Mouse (Mus musculus) neural tube, embryonic 14.5 days (tissue): Measurements from ENCODE around the gene Gm11214. TPM values are rescaled to one million over a fixed set of nuclear protein-coding genes. Genes with fewer than 3 reads are reported as not detected.

Experiments used
- ATAC-seq: fragments of 200-750 bp; cut with Nextera tagmentation; 2 replicates; pipeline ENCODE4 v1.8.0; 2017; ENCODE audit warnings: low read depth, mild to moderate bottlenecking, moderate TSS enrichment, moderate library complexity
- H3K27ac ChIP-seq: fragments of 300-500 bp; sonication (generic); 2 replicates; pipeline ENCODE4 v1.5.1; 2014; ENCODE audit warnings: low read depth, mild to moderate bottlenecking, control low read depth, low read length, moderate library complexity, mixed read lengths
- H3K27me3 ChIP-seq: fragments of 300-500 bp; sonication (generic); 2 replicates; pipeline ENCODE4 v1.6.1; 2014; ENCODE audit warnings: low read length; ENCODE audit not compliant: control insufficient read depth, insufficient read depth
- H3K36me3 ChIP-seq: fragments of 300-500 bp; sonication (generic); 2 replicates; pipeline ENCODE4 v1.6.1; 2014; ENCODE audit warnings: low read length, mixed read lengths; ENCODE audit not compliant: control insufficient read depth, insufficient read depth
- H3K4me1 ChIP-seq: fragments of 300-500 bp; sonication (generic); 2 replicates; pipeline ENCODE4 v1.6.1; 2014; ENCODE audit warnings: low read length; ENCODE audit not compliant: control insufficient read depth, insufficient read depth
- H3K4me2 ChIP-seq: fragments of 300-500 bp; sonication (generic); 2 replicates; pipeline ENCODE4 v1.6.1; 2014; ENCODE audit warnings: mild to moderate bottlenecking, low read depth, low read length, control low read depth
- H3K4me3 ChIP-seq: fragments of 300-500 bp; sonication (generic); 2 replicates; pipeline ENCODE4 v1.5.1; 2014; ENCODE audit warnings: low read depth, low read length, control low read depth, mixed read lengths
- H3K9ac ChIP-seq: fragments of 300-500 bp; sonication (generic); replicated peaks from 2 replicates; pipeline ENCODE4 v1.6.1; 2014; ENCODE audit warnings: low read depth, mild to moderate bottlenecking, control low read depth, low read length, mixed read lengths
- H3K9me3 ChIP-seq: fragments of 300-500 bp; sonication (generic); 2 replicates; pipeline ENCODE4 v1.6.1; 2016; ENCODE audit warnings: low read length; ENCODE audit not compliant: control insufficient read depth
- WGBS: fragments of 180-500 bp; shearing (Covaris S2); extraction: QIAGEN DNeasy Blood & Tissue Kit; methylation state at CpG from one replicate; pipeline ENCODE4 v1.1.7; 2014; 5-methylcytosine and 5-hydroxymethylcytosine counted together
- polyA plus RNA-seq: library from polyadenylated mRNA; unstranded; fragments of >200 nt; fragmentation: Nextera tagmentation; extraction: Ambion mirVana; gene quantifications from 2 replicates; pipeline ENCODE4 v1.2.1, GENCODE M21; 2014

Gm11214 gene
- polyA plus RNA-seq, 1 experiment from 2014 or later: not detected

DNA sequence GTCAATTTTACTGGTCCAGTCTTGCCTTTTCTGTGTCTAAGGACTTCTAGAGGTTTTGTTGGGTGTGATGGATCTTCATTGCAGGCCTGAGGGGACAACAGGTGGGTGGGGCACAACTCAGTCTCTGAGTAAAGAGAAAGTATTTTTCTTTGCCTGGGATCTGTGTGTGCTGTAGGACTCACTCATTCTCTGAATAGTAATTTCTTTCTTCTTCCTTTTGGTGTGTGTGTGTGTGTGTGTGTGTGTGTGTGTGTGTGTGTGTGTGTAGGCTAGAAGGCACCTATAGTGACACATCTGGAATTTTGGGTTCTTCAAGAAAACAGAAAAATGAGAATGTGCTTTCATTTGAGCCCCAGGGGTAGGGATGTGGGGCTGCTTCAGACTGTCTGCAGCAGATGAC lies 29.2 kb upstream of the Gm11214 start:
- no peak overlapping the region for H3K27ac ChIP-seq
- ATAC-seq: no peak
- H3K4me1 ChIP-seq: no peaks in the 10 kb centered on the region
- H3K4me2 ChIP-seq: no peak overlapping the region
- H3K9me3 ChIP-seq: no peaks in the 10 kb centered on the region
- H3K36me3 ChIP-seq: no peaks in the 10 kb centered on the region
- no peaks in the 10 kb centered on the region for H3K27me3 ChIP-seq
- no peak overlapping the region for H3K4me3 ChIP-seq
- no peak overlapping the region for H3K9ac ChIP-seq

DNA sequence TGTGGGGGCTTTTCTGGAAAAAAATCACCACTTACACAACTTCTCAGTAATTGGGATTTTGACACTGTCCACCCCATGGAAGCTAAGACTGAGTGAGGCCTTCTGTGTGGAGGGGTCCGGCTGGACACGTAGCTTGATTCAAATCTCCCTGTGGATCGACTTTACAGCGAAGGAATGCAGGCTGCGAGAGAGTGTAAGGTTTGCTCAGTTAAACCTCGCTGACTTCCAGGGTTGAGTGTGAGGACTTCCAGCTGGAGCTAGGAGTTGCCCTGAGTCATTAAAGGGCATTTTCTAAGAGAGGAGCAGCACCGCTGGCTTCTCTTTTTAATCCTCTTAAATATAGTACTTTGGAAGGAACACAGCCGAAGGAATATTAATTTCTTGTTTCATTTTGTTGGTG lies 24.2 kb upstream of the Gm11214 start:
- Histone ChIP-seq H3K9ac (no peak overlapping the region), H3K9me3 (no peaks in the 10 kb centered on the region), H3K4me1 (no peaks in the 10 kb centered on the region), H3K27me3 (no peaks in the 10 kb centered on the region), H3K27ac (no peak overlapping the region), H3K4me2 (no peak overlapping the region), H3K4me3 (no peak overlapping the region), H3K36me3 (no peaks in the 10 kb centered on the region)
- WGBS: 87% methylated on average over 8 of the region's 8 CpGs
- ATAC-seq: no peak

DNA sequence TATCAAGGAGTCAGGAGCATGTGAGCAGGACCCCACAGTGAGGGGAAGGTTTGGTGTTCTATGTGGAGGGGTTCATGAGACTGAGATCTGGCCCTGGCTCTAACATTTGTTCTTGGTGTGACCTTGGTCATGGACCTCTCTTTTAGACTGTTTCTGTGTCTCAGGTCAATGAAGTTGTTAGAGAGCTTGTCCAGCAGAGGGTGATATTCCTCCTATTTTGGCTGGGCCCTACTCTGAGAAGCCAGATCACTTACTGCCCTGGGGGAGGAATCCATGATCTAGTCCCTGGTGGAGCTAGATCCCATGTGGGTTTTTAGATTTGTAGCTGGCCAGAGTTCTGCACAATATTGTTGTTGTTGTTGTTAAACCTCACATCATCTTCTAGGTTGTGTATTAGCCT lies 23.0 kb upstream of the Gm11214 start:
- no peak overlapping the region for H3K27ac ChIP-seq
- H3K4me1 ChIP-seq: no peaks in the 10 kb centered on the region
- no peaks in the 10 kb centered on the region for H3K36me3 ChIP-seq
- no peaks in the 10 kb centered on the region for H3K27me3 ChIP-seq
- no peak overlapping the region for H3K4me2 ChIP-seq
- H3K4me3 ChIP-seq: no peak overlapping the region
- H3K9me3 ChIP-seq: no peaks in the 10 kb centered on the region
- ATAC-seq: no peak
- H3K9ac ChIP-seq: no peak overlapping the region

GRCm38 (mm10) chr4:63685253-63685525 lies 22.0 kb upstream of the Gm11214 start:
- Histone ChIP-seq H3K9me3 (no peaks in the 10 kb centered on the region), H3K4me2 (no peak overlapping the region), H3K4me1 (no peaks in the 10 kb centered on the region), H3K4me3 (no peak overlapping the region), H3K36me3 (no peaks in the 10 kb centered on the region), H3K9ac (no peak overlapping the region), H3K27ac (no peak overlapping the region), H3K27me3 (no peaks in the 10 kb centered on the region)
- 48% methylated on average over 4 of the region's 4 CpGs for WGBS
- ATAC-seq: no peak

GRCm38 (mm10) chr4:63684412-63685252 lies 21.5 kb upstream of the Gm11214 start:
- 82% methylated on average over 10 of the region's 10 CpGs for WGBS
- H3K4me3 ChIP-seq: no peak overlapping the region
- no peak overlapping the region for H3K27ac ChIP-seq
- H3K4me1 ChIP-seq: no peaks in the 10 kb centered on the region
- H3K9ac ChIP-seq: no peak overlapping the region
- no peaks in the 10 kb centered on the region for H3K36me3 ChIP-seq
- no peak overlapping the region for H3K4me2 ChIP-seq
- no peaks in the 10 kb centered on the region for H3K27me3 ChIP-seq
- no peaks in the 10 kb centered on the region for H3K9me3 ChIP-seq
- ATAC-seq: no peak

DNA sequence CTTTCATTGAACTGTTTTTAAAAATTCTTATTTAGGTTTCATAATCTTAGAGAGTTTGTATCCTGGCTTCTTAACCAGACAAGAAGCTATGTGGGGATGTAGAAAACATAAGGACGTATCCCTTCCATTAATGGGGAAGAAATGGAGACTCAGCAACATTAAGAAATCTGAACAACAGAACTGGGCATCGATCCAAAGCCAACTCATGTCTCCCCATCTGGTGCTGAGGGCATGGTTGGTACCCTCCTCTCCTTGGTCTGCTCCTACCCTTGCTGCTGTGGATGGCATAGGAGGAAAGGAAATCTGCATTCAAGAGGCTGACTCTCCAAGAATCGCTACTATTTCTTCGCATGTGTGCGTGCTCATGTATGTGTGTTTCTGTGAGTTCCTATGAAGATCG lies 20.5 kb upstream of the Gm11214 start:
- WGBS: 91% methylated on average over 6 of the region's 6 CpGs
- no peaks in the 10 kb centered on the region for H3K36me3 ChIP-seq
- no peak overlapping the region for H3K4me3 ChIP-seq
- H3K4me2 ChIP-seq: no peak overlapping the region
- no peaks in the 10 kb centered on the region for H3K4me1 ChIP-seq
- no peak for ATAC-seq
- no peaks in the 10 kb centered on the region for H3K27me3 ChIP-seq
- H3K27ac ChIP-seq: no peak overlapping the region
- H3K9me3 ChIP-seq: no peaks in the 10 kb centered on the region
- H3K9ac ChIP-seq: no peak overlapping the region

DNA sequence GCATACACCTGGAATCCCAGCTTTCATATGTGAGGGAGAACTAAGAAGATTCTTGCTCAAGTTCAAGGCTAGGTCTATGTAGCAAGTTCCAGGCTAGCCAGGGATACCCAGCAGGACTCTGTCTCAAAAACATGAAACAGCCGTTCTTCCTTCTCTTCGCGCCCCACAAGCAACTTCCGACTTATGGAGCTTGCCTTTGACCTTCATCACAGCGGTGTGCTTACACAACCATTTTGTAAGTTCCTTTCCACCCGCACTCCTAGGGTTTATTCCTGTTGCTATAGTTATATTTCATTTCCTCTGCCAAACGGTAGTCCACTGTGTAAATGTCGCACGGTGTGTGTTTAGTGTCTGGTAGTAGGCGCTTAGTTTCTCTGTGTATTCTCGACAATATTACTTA lies 19.9 kb upstream of the Gm11214 start:
- H3K36me3 ChIP-seq: no peaks in the 10 kb centered on the region
- H3K9me3 ChIP-seq: no peaks in the 10 kb centered on the region
- H3K9ac ChIP-seq: no peak overlapping the region
- WGBS: 74% methylated on average over 11 of the region's 11 CpGs
- no peaks in the 10 kb centered on the region for H3K4me1 ChIP-seq
- H3K4me2 ChIP-seq: no peak overlapping the region
- H3K27ac ChIP-seq: no peak overlapping the region
- H3K4me3 ChIP-seq: no peak overlapping the region
- no peak for ATAC-seq
- no peaks in the 10 kb centered on the region for H3K27me3 ChIP-seq

DNA sequence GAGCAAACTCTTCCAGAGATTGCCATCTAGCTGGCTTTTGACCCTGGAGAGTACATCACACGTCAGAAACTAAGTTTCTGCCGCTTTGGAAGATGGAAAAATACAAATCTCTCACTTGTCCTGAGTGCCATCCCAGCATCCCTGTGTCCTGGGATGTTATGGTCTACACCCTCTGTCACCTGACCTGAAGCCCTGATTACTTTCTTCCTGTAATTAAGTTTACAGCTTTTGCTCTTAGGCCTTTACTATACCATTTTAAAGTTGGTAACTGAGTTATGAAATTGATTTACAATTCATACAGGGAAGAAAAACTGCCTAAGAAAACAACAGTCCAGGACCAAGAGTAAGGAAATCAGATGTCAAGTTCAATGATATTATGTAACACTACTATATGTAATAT lies 19.3 kb upstream of the Gm11214 start:
- no peak for ATAC-seq
- Histone ChIP-seq H3K9me3 (no peaks in the 10 kb centered on the region), H3K27ac (no peak overlapping the region), H3K9ac (no peak overlapping the region), H3K36me3 (no peaks in the 10 kb centered on the region), H3K4me1 (no peaks in the 10 kb centered on the region), H3K4me3 (no peak overlapping the region), H3K4me2 (no peak overlapping the region), H3K27me3 (no peaks in the 10 kb centered on the region)
- WGBS: 90% methylated on average over 2 of the region's 2 CpGs

DNA sequence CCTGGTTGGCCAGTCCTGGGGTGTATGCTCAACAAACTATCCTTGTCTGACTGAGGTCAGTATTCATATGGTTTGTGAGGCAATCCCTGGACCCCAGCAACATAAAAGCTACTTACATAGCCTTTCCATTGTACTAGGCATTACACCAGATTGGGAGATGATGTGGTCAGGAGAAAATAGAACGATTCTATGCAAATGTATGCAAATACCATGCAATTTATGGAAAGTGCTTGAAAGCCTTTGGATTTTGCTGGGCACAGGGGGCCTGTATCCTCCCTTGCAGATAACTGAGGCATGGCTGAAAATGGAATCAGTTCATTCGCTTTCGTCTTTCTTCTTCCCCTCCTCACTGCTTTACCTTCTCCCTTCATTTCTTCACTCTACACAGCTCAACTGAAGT lies 18.4 kb upstream of the Gm11214 start:
- Histone ChIP-seq H3K9me3 (no peaks in the 10 kb centered on the region), H3K36me3 (no peaks in the 10 kb centered on the region), H3K27me3 (no peaks in the 10 kb centered on the region), H3K4me1 (no peaks in the 10 kb centered on the region), H3K27ac (no peak overlapping the region), H3K4me3 (no peak overlapping the region), H3K4me2 (no peak overlapping the region), H3K9ac (no peak overlapping the region)
- WGBS: 72% methylated on average over 3 of the region's 3 CpGs
- no peak for ATAC-seq
